Mouse (Mus musculus) frontal cortex, postnatal 14 days (tissue): Measurements from ENCODE around the gene Olfr1087.
"Not testable (repeated sequence)": the region's sequence is repeated elsewhere in the genome, so short reads cannot be mapped to it uniquely, and the experiment has no call there.

Source experiments
- DNase-seq, 2 experiments: peaks; one replicate each; pipeline ENCODE4 v3.0.0; 2022; ENCODE audit warnings: low spot score in 2 of 2

The Olfr1087 gene

GRCm38 (mm10) chr2:86698295-86698694, at the start of gene Olfr1087:
Olfr1087 (minus strand) TSS chr2:86698395.
- no peak for DNase-seq

GRCm38 (mm10) chr2:86733601-86734000, 35.4 kb upstream of the Olfr1087 start, which contains the start of gene Olfr1089:
Olfr1089 (minus strand) TSS chr2:86733701.
- no peak for DNase-seq

- DNase-seq = no peak
Measured at GRCm38 (mm10) chr2:86679992-86680391, 18.2 kb downstream of the Olfr1087 start, which contains the start of gene Olfr1086. Olfr1086 (minus strand) TSS chr2:86680092.

GRCm38 (mm10) chr2:86661919-86662318, 36.3 kb downstream of the Olfr1087 start, which contains the start of gene Olfr1085:
Olfr1085 (minus strand) TSS chr2:86662019.
- no peak for DNase-seq

GRCm38 (mm10) chr2:86639625-86640024, 58.6 kb downstream of the Olfr1087 start, which contains the start of gene Olfr1084:
Olfr1084 (minus strand) TSS chr2:86639725.
- not testable (repeated sequence) for DNase-seq
